Mouse (Mus musculus): ENCODE results near the gene Glt8d2. TPM values are rescaled to one million over a fixed set of nuclear protein-coding genes. Genes with fewer than 3 reads are reported as not detected.

Glt8d2 gene
- 9.6 and 11.4 TPM in 2 replicates for polyA plus RNA-seq (2016; fragmentation: Nextera tagmentation; extraction: Ambion mirVana)

DNA sequence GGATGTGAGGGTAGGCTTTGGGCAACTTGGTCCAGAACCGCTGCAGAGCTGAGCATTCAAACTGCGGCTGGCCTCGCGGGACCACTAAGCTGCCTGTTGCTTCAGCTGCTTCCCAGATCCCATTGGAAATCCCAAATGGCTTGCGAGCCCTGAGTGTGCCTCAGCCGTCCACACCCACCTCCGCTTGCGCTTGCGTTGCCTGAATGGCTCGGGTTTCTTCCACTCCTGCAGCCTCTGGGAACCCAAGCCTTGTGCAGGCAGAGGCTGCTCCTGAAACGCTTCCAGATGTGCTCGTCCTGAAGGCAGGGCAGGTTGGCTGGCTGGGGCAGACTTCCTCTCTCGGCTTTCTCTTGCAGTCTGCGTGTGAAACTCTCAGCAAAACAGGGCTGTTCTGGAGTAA lies at the start of gene Glt8d2:
Glt8d2 (minus strand) TSS at position 157 of the 400 bp plus-strand sequence.
- Histone ChIP-seq H3K9me3 (no peaks in the 10 kb centered on the region), H3K4me1 (replicated peaks) (peaks cover 15% of the 10 kb centered on the region), H3K27me3 (no peaks in the 10 kb centered on the region; the same call in 1 of the 2 replicates), H3K4me2 (peak within 1 kb of the TSS; percentile 55), H3K27ac (peak within 1 kb of the TSS; percentile 94), H3K36me3 (no peaks in the 10 kb centered on the region), H3K4me3 (replicated peaks) (peak within 1 kb of the TSS; percentile 34), H3K9ac (replicated peaks) (peak within 1 kb of the TSS; percentile 40; the same call in 1 of the 2 replicates)
- ATAC-seq (ENCODE audit: insufficient number of reproducible peaks, insufficient read depth, low FRiP score, low TSS enrichment, low read depth): peak; percentile 97
- 2% methylated on average over 14 of the region's 14 CpGs for WGBS

DNA sequence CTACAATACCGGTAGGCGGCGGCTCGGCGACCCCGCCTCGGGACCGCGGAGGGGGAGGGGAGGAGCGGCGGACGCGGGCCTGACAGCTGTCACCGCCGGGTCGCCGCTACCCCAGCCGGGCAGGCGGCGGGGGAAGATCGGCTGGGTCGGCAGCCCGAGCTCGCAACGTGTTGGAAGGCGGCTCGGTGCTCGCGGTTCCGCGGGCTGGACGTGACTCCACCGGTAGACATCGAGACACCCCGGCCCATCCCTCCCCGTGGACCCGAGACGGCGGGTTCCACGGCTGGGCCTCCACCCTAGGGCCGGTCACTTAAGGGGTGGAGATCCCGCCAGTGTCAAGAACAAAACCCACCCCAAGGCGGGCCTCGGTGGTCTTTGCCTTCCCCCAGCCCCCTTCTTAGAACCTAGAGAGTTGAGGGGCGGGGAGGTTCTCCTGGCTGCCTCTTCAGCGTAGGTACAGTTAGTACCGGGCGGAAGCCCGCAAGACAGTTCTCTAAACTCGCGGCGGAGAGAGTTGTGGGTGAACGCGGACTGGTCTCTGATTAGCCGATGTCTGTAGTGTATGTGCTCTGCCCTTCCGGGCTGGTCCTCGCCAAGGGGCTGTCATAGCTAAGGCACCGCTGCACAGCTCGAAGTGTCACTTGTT lies 9.0 kb upstream of the Glt8d2 start:
- peaks cover 20% of the 10 kb centered on the region for H3K36me3 ChIP-seq
- H3K9ac ChIP-seq (replicated peaks): peak overlapping the region; percentile 79
- H3K27ac ChIP-seq: peak overlapping the region; percentile 56; the same call in 1 of the 2 replicates
- peaks cover 9% of the 10 kb centered on the region for H3K4me1 ChIP-seq (replicated peaks)
- ATAC-seq (ENCODE audit: insufficient number of reproducible peaks, insufficient read depth, low FRiP score, low TSS enrichment, low read depth): peak; percentile 64
- peak overlapping the region; percentile 90 for H3K4me2 ChIP-seq
- no peaks in the 10 kb centered on the region; the same call in 1 of the 2 replicates for H3K27me3 ChIP-seq
- H3K9me3 ChIP-seq: no peaks in the 10 kb centered on the region
- peak overlapping the region; percentile 94 for H3K4me3 ChIP-seq (replicated peaks)
- under 1% methylated on average over 55 of the region's 59 CpGs for WGBS

DNA sequence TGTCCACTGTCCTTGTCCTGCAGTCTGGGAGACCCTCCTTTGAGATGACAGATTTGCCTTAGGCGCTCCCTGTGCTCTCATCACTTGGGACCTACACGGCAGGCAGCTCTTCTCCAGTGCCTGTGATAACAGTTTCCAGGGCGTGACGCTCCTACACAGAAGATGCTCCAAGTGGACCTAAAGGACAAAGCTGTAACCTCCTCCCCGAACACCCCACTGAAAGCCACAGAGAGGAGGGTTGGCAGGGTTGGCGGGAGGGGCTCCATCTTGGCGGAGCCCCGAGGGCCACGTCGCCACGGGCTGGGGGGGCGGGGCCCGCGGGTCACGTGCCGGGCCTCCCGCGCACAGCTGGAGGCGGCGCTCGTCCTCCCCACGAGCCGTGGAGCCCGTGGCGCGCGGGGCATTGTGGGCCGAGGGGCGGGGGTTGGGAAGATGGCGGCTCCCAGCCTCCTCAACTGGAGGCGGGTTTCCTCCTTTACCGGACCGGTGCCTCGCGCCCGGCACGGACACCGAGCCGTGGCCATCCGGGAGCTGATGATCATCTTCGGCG lies 8.3 kb upstream of the Glt8d2 start:
- H3K27ac ChIP-seq: peak overlapping the region; percentile 56; the same call in 1 of the 2 replicates
- peaks cover 16% of the 10 kb centered on the region for H3K36me3 ChIP-seq
- WGBS: 2% methylated on average over 38 of the region's 42 CpGs
- peak overlapping the region; percentile 90 for H3K4me2 ChIP-seq
- H3K9ac ChIP-seq (replicated peaks): peak overlapping the region; percentile 79
- H3K4me3 ChIP-seq (replicated peaks): peak overlapping the region; percentile 94
- peak; percentile 91 for ATAC-seq (ENCODE audit: insufficient number of reproducible peaks, insufficient read depth, low FRiP score, low TSS enrichment, low read depth)
- H3K4me1 ChIP-seq (replicated peaks): peaks cover 9% of the 10 kb centered on the region
- H3K9me3 ChIP-seq: no peaks in the 10 kb centered on the region
- no peaks in the 10 kb centered on the region; the same call in 1 of the 2 replicates for H3K27me3 ChIP-seq

DNA sequence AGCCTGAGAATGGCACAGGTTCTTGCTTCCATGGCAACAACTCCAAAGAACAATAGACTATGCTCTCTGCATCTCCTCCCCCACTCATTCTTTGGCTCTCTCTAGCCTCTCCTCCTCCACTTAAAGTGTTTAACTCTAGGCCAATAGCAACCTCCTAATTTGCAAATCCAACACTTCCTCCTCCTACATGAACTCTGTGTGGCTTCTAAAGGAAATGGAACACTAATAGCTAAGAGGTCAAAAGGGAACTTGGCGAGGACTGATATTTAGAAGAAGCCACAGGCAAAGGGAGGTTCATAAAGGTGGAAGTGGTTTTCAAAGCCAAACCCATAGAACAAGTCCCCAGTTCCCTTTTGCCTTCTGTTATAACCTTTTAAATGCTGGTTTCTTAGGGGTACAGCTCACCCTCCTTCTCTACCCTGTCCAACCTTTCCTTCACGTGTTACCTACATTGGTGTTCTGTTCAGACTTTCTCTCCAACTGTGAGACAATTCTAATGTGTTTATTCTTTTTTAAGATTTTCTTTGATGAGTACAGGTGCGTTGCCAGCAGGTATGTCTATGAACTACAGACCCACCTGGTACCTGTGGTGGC lies 7.0 kb upstream of the Glt8d2 start:
- H3K4me3 ChIP-seq (replicated peaks): no peak overlapping the region
- H3K9me3 ChIP-seq: no peaks in the 10 kb centered on the region
- no peak for ATAC-seq (ENCODE audit: insufficient number of reproducible peaks, insufficient read depth, low FRiP score, low TSS enrichment, low read depth)
- H3K27me3 ChIP-seq: no peaks in the 10 kb centered on the region; the same call in 1 of the 2 replicates
- H3K9ac ChIP-seq (replicated peaks): no peak overlapping the region
- no peak overlapping the region for H3K4me2 ChIP-seq
- peaks cover 9% of the 10 kb centered on the region for H3K4me1 ChIP-seq (replicated peaks)
- 82% methylated on average over 3 of the region's 3 CpGs for WGBS
- peaks cover 11% of the 10 kb centered on the region for H3K36me3 ChIP-seq
- no peak overlapping the region for H3K27ac ChIP-seq

DNA sequence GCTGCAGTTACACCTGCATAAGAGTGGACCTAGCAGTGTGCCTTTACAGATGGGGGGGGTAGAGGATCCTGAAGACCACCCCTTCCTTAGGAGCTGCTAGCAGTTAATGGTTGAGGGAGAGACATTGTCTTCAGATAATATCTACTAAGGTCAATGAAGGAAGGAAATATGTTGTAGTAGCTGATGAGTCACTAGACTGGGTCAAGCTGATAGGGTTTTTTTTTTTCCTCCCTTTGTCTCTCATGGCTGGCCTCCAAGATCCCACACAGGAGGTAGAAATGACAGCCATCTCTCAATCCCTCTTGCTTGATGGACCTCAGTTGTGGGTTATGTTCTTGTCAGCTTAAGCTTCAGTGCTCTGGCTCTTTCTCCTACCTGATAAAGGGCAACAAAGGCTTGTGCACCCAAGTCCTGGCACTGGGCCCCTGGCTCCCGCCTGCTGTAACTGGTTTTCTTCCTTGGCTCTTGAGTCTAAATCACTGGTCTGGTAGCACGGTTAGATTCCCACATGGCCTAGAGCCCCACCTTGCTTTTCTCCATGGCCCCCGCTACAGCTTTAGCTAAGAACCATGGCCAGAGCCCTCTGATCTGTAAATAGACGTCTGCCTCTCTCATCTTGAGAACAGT lies 6.1 kb upstream of the Glt8d2 start:
- no peak overlapping the region for H3K9ac ChIP-seq (replicated peaks)
- no peaks in the 10 kb centered on the region; the same call in 1 of the 2 replicates for H3K27me3 ChIP-seq
- H3K36me3 ChIP-seq: peaks cover 5% of the 10 kb centered on the region; the same call in 1 of the 2 replicates
- H3K4me1 ChIP-seq (replicated peaks): peaks cover 11% of the 10 kb centered on the region
- 69% methylated on average over 4 of the region's 4 CpGs for WGBS
- no peak overlapping the region for H3K4me2 ChIP-seq
- ATAC-seq (ENCODE audit: insufficient number of reproducible peaks, insufficient read depth, low FRiP score, low TSS enrichment, low read depth): no peak
- no peaks in the 10 kb centered on the region for H3K9me3 ChIP-seq
- H3K4me3 ChIP-seq (replicated peaks): no peak overlapping the region
- no peak overlapping the region for H3K27ac ChIP-seq

DNA sequence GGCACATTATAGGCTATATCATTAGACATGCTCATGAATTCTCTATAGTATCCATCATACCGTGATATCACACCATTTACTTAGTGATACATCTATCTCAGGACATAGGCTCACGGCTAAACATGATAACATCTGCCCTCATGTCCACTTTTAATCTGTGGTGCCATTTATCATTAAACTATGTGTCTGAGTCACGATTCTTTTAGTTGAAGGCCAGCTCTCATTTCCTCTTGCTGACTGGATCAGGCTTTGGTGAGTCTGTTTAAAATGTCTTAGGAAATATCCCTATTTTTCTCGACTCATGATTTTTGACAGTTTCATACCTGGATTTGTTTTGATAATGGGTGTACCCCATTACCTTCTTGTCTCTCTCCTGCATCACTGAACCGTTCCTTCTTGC lies 5.5 kb upstream of the Glt8d2 start, which contains the start of gene Hcfc2:
Hcfc2 (plus strand) TSS at position 205 of the 400 bp plus-strand sequence.
- Histone ChIP-seq H3K9me3 (no peaks in the 10 kb centered on the region), H3K36me3 (no peaks in the 10 kb centered on the region), H3K4me3 (replicated peaks) (no peak within 1 kb of the TSS), H3K4me2 (no peak within 1 kb of the TSS), H3K4me1 (replicated peaks) (peaks cover 17% of the 10 kb centered on the region), H3K9ac (replicated peaks) (no peak within 1 kb of the TSS), H3K27me3 (no peaks in the 10 kb centered on the region; the same call in 1 of the 2 replicates), H3K27ac (no peak within 1 kb of the TSS)
- WGBS: 81% methylated on average over 5 of the region's 5 CpGs
- no peak for ATAC-seq (ENCODE audit: insufficient number of reproducible peaks, insufficient read depth, low FRiP score, low TSS enrichment, low read depth)

DNA sequence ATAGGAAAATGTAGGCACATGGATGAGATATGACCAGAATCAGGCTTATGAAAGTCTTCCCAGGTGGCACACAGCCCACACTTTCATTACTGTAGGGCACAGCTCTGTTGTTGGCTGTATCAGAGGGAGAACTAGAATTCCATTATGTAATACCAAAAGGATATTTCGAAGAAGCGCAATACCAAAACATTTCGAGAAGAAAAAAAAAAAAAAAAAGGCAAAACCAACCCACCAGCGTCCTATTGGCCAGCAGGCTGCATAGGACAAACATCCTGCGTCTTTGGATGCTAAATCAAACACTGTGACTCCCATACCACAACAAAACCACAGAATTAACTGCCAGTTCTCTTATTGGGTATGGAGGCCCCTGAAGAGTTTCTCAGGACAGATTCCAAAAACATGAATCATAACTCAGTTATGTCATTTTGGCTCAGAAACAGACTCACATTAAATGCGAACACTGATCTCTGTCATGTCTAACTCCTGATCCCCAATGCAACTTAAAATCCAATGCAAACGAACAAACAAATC lies 704 bp downstream of the Glt8d2 start:
- Histone ChIP-seq H3K4me3 (replicated peaks) (peak overlapping the region; percentile 34), H3K36me3 (no peaks in the 10 kb centered on the region), H3K27me3 (no peaks in the 10 kb centered on the region), H3K4me2 (peak overlapping the region; percentile 55), H3K4me1 (replicated peaks) (peaks cover 15% of the 10 kb centered on the region), H3K27ac (peak overlapping the region; percentile 94), H3K9me3 (no peaks in the 10 kb centered on the region), H3K9ac (replicated peaks) (no peak overlapping the region)
- 78% methylated on average over 7 of the region's 7 CpGs for WGBS
- no peak for ATAC-seq (ENCODE audit: insufficient number of reproducible peaks, insufficient read depth, low FRiP score, low TSS enrichment, low read depth)

DNA sequence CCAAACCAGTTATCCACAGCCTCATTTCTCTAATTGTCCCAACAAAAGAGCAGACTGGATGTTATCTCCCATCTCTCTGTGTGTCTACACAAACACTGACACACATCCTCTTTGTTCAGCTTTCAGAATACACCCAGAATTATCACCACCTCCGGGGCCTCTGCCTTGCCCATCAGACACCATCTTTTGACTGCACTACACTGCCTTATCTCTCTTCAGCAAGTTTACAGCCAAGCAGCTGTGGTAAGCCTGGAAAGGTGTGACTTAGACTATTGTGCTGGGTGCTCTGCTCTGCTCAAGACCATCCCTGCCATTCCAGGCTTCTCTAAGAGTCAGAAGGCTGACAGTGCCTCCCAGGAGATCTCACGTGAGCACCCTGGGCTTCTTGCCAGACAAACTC lies 5.0 kb downstream of the Glt8d2 start:
- Histone ChIP-seq H3K27ac (no peak overlapping the region), H3K4me1 (replicated peaks) (peaks cover 4% of the 10 kb centered on the region; the same call in 1 of the 2 replicates), H3K27me3 (no peaks in the 10 kb centered on the region), H3K4me3 (replicated peaks) (no peak overlapping the region), H3K9me3 (no peaks in the 10 kb centered on the region), H3K4me2 (no peak overlapping the region), H3K9ac (replicated peaks) (no peak overlapping the region), H3K36me3 (no peaks in the 10 kb centered on the region)
- no peak for ATAC-seq (ENCODE audit: insufficient number of reproducible peaks, insufficient read depth, low FRiP score, low TSS enrichment, low read depth)
- WGBS: 71% methylated on average over 2 of the region's 2 CpGs

DNA sequence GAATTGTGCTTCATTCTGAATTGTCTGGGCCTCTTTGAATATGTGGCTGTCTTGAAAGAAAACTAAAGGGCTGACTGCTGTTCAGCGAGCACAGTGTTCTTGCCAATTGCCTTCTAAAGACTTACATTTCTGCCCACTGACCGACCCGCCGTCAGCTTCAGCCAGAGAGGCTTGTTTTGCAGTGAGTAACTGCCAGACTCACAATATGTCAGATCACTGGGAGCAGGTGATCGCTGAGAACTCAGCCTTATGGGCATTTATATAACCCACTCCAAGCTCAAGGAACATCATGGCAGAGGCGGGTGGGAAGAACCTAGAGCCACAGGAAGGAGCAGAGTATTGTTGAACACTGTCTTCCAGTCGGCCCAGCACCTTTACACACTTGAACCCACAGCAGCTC lies 8.8 kb downstream of the Glt8d2 start:
- H3K36me3 ChIP-seq: no peaks in the 10 kb centered on the region
- no peak for ATAC-seq (ENCODE audit: insufficient number of reproducible peaks, insufficient read depth, low FRiP score, low TSS enrichment, low read depth)
- WGBS: 86% methylated on average over 7 of the region's 7 CpGs

DNA sequence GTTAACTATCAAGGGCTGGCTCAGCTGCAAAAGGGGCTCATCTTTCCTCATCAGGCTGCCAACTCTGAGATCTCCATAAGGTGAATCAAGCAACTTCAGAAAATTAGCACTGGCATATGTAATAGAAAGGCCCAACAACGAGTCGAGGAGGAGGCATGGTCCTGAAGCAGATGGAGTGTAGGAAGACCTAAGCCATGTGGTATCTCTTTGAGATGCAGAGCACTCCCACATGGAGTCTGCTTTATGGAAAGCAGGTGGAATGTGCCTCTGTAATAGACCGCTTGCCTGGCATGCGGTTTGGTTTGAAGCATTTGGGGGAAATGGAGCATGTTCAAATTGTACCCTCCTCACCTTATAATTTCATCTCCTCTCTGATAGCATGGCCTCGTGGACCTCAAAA lies 9.7 kb downstream of the Glt8d2 start:
- H3K36me3 ChIP-seq: no peaks in the 10 kb centered on the region
- H3K4me2 ChIP-seq: no peak overlapping the region
- H3K4me1 ChIP-seq (replicated peaks): no peaks in the 10 kb centered on the region
- H3K4me3 ChIP-seq (replicated peaks): no peak overlapping the region
- no peak overlapping the region for H3K27ac ChIP-seq
- no peak for ATAC-seq (ENCODE audit: insufficient number of reproducible peaks, insufficient read depth, low FRiP score, low TSS enrichment, low read depth)
- WGBS: 84% methylated on average over 5 of the region's 5 CpGs
- no peak overlapping the region for H3K9ac ChIP-seq (replicated peaks)
- no peaks in the 10 kb centered on the region for H3K27me3 ChIP-seq
- H3K9me3 ChIP-seq: no peaks in the 10 kb centered on the region

More for the DNA sequence above, 8.8 kb downstream of the Glt8d2 start:
- no peak overlapping the region for H3K27ac ChIP-seq
- H3K9me3 ChIP-seq: no peaks in the 10 kb centered on the region
- H3K4me3 ChIP-seq (replicated peaks): no peak overlapping the region
- no peak overlapping the region for H3K9ac ChIP-seq (replicated peaks)
- H3K4me2 ChIP-seq: no peak overlapping the region
- no peaks in the 10 kb centered on the region for H3K27me3 ChIP-seq
- no peaks in the 10 kb centered on the region for H3K4me1 ChIP-seq (replicated peaks)

DNA sequence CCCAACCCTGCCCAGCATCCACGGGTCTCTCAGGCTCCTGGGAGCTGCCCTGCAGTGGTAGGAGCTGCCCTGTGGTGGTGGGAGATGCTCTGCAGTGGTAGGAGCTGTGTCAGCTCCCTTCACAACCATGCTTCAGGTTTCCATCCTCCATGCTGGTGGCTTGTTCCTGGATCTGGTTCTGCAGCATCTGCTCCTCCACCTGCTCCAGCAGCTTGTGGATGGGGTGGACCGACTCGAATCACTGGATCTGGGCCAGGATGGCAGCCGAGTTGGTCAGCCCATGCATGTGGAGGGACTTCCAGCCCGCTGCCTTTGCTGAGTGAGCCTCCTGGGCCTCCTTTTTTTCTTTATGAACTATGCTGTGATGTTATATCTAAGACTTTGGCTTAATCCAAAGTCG lies 13.5 kb downstream of the Glt8d2 start:
- no peak overlapping the region for H3K9ac ChIP-seq (replicated peaks)
- H3K36me3 ChIP-seq: no peaks in the 10 kb centered on the region
- H3K4me3 ChIP-seq (replicated peaks): no peak overlapping the region
- H3K27me3 ChIP-seq: no peaks in the 10 kb centered on the region
- no peak overlapping the region for H3K4me2 ChIP-seq
- no peak for ATAC-seq (ENCODE audit: insufficient number of reproducible peaks, insufficient read depth, low FRiP score, low TSS enrichment, low read depth)
- no peaks in the 10 kb centered on the region for H3K9me3 ChIP-seq
- H3K4me1 ChIP-seq (replicated peaks): no peaks in the 10 kb centered on the region
- WGBS: 83% methylated on average over 6 of the region's 6 CpGs
- no peak overlapping the region for H3K27ac ChIP-seq

Data from limb, embryonic 12.5 days (tissue).